Mouse (Mus musculus): Measurements from ENCODE around the gene Rngtt.

GRCm38 (mm10) chr4:33446265-33446664 lies 136.2 kb downstream of the Rngtt start:
- no peak for TF ChIP-seq POLR2A (IDR thresholded peaks at IDR 0.05; ENCODE audit: borderline replicate concordance, control insufficient read depth, low read depth, low read length)
- TF ChIP-seq CTCF (IDR thresholded peaks at IDR 0.05; ENCODE audit: control insufficient read depth, insufficient read depth, low read length), result no peak
